Mouse (Mus musculus): Measurements from ENCODE around the gene Eddm3b.

DNA sequence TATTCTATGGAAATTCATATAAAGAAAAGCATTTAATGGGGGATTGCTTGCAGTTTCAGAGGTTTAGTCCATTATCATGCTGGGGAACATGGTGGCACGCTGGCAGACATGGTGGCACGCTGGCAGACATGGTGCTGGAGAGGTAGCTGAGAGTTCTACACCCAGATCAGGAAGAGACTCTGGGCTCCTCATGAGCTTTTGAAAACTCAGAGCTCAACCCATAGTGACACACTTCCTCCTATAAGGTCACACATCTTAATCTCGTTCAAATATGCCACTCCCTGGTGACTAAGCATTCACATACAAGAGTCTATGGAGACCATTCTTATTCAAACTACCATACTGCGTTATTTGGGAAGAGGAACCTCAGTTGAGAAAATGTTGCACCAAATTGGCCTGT, 18.1 kb downstream of the Eddm3b start:
- TF ChIP-seq CTCF (IDR thresholded peaks at IDR 0.05; ENCODE audit: control insufficient read depth, insufficient read depth, low read length), result no peak
- TF ChIP-seq POLR2A (IDR thresholded peaks at IDR 0.05; ENCODE audit: borderline replicate concordance, control insufficient read depth, low read depth, low read length), result no peak

Measured in bone marrow, adult 2 months (tissue).